Comparison of ENCODE assay signal across 19 mouse cellular contexts in the genomic region with DNA sequence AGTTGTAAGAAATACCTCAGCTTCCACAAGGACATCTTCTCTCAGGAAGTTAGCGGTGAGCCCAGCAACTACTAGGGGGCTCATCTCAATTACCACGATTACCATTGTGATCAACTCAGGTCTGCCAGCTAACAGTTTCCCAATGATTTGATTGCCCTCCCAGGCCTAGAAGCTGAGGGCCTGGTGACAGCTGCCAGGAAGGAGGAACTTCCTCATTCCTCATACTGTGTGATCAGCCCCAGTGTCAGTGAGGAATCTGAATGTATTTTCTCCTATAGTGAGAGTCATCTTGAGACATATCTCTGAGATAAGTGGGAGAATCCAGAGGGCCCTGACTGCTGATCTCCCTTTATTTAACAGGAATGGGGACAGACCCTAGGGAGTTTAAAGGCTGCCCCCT. TPM values are rescaled to one million over a fixed set of nuclear protein-coding genes. Genes with fewer than 3 reads are reported as not detected.
DNase-seq lines count a peak whose midpoint lies in the region; ATAC-seq and TF ChIP-seq lines count a peak whose summit lies in the region.
"Had no signal": no experiment of that assay in that cellular context is flagged by ENCODE, and none has a peak within 500 bp of the region (broad histone marks: within the 10 kb centered on the region; RNA-seq: fewer than 3 reads in every experiment).

No protein-coding gene starts in this region.

- TF ChIP-seq POLR2A in MEL (IDR thresholded peaks at IDR 0.05; ENCODE audit: control insufficient read depth in 1 of 2, insufficient read depth in 1 of 2, low read depth in 1 of 2, low read length in 2 of 2, poor library complexity in 1 of 2), result no peak

- H3K9me3 ChIP-seq in MEL (replicated peaks; ENCODE audit: insufficient read depth, low read length), result no peaks in the 10 kb centered on the region
- H3K9me3 ChIP-seq: embryonic facial prominence, embryonic 13.5 days; forebrain, embryonic 12.5 days; hindbrain, embryonic 15.5 days had no signal

- peak; percentile 29 to 52; a peak in 3 of 4 replicates for TF ChIP-seq EP300 in MEL (IDR thresholded peaks at IDR 0.05; ENCODE audit: low read depth in 1 of 2, low read length in 2 of 2)

- peaks cover 0 to 3% of the 10 kb centered on the region in 2 experiments; a peak in 2 of 4 replicates for H3K36me3 ChIP-seq in MEL (ENCODE audit: control insufficient read depth in 1 of 2, insufficient read depth in 2 of 2, low read length in 2 of 2)
- H3K36me3 ChIP-seq: embryonic facial prominence, embryonic 13.5 days; forebrain, embryonic 12.5 days; hindbrain, embryonic 15.5 days had no signal

- no peaks in the 10 kb centered on the region for H3K27me3 ChIP-seq in MEL (ENCODE audit: control insufficient read depth in 1 of 2, insufficient read depth in 2 of 2, low read length in 2 of 2)
- H3K27me3 ChIP-seq: embryonic facial prominence, embryonic 13.5 days; forebrain, embryonic 12.5 days; hindbrain, embryonic 15.5 days had no signal

- intact Hi-C loops in heart, postnatal 36 days (cut with DNase I), result no loop called here

- H3K27ac ChIP-seq in MEL (ENCODE audit: control insufficient read depth, low read depth, low read length), result no peak overlapping the region
- H3K27ac ChIP-seq: embryonic facial prominence, embryonic 13.5 days; forebrain, embryonic 12.5 days; hindbrain, embryonic 15.5 days had no signal

- peaks cover 2 to 6% of the 10 kb centered on the region in 2 experiments; a peak in 2 of 4 replicates for H3K4me1 ChIP-seq in MEL (ENCODE audit: control insufficient read depth in 1 of 2, insufficient read depth in 2 of 2, low read length in 2 of 2)
- H3K4me1 ChIP-seq: embryonic facial prominence, embryonic 13.5 days; forebrain, embryonic 12.5 days; hindbrain, embryonic 15.5 days had no signal

- peak; percentile 88 for ATAC-seq in granulocyte monocyte progenitor cell, adult 5-6 weeks (replicated peaks; ENCODE audit: poor library complexity, severe bottlenecking)
- ATAC-seq: forebrain, embryonic 16.5 days; intestine, postnatal 0 days had no signal

- no peak; the same call in 1 of the 2 replicates for TF ChIP-seq RAD21 in MEL (IDR thresholded peaks at IDR 0.05; ENCODE audit: low read depth, low read length)

- no peak for TF ChIP-seq CTCF in MEL (IDR thresholded peaks at IDR 0.05 in 2 of 3, conservative IDR thresholded peaks at IDR 0.05 in 1 of 3; ENCODE audit: control insufficient read depth in 1 of 3, insufficient read depth in 1 of 3, low read depth in 2 of 3, low read length in 3 of 3, poor library complexity in 1 of 3, severe bottlenecking in 1 of 3)

- H3K9ac ChIP-seq in MEL (ENCODE audit: control insufficient read depth, low read depth, low read length, poor library complexity, severe bottlenecking), result no peak overlapping the region
- H3K9ac ChIP-seq: embryonic facial prominence, embryonic 13.5 days; forebrain, embryonic 12.5 days; hindbrain, embryonic 15.5 days had no signal

- no peaks in the 10 kb centered on the region for H3K79me2 ChIP-seq in MEL (ENCODE audit: control insufficient read depth, insufficient read depth, low read length, poor library complexity)

- H3K4me3 ChIP-seq in MEL (ENCODE audit: control insufficient read depth in 1 of 2, insufficient read depth in 1 of 2, low read depth in 2 of 2, low read length in 2 of 2), result no peak overlapping the region
- H3K4me3 ChIP-seq: embryonic facial prominence, embryonic 13.5 days; forebrain, embryonic 12.5 days; hindbrain, embryonic 15.5 days had no signal

- DNase-seq in heart, adult 11 months, result peak; percentile 81
- DNase-seq in heart, postnatal 36 days, result no peak
- peak; percentile 20 for DNase-seq in 416B (ENCODE audit: low read depth)
- DNase-seq in MEL (ENCODE audit: low read depth, low spot score), result peak; percentile 66
- no peak for DNase-seq in neural tube, embryonic 10.5 days (ENCODE audit: extremely low spot score, low spot score)
- no peak for DNase-seq in kidney, adult 11 months
- no peak for DNase-seq in thymus, postnatal 10 days (ENCODE audit: low spot score in 2 of 2)
- DNase-seq: adrenal gland, postnatal 10 days; cerebellum, adult 2 months; cerebellum, postnatal 14 days; gastrocnemius, postnatal 10 days; heart, postnatal 10 days had no signal

TF ChIP-seq in MEL, 35 proteins besides CTCF, POLR2A, EP300 and RAD21:
- TF ChIP-seq ELF1 (IDR thresholded peaks at IDR 0.05; ENCODE audit: low read depth, low read length) (peak; percentile 23; the same call in 1 of the 2 replicates), ETS1 (IDR thresholded peaks at IDR 0.05; ENCODE audit: low read depth, low read length) (no peak), ZC3H11A (IDR thresholded peaks at IDR 0.05; ENCODE audit: low read depth, low read length) (no peak), MAX (IDR thresholded peaks at IDR 0.05; ENCODE audit: low read length) (no peak), ZKSCAN1 (IDR thresholded peaks at IDR 0.05; ENCODE audit: low read depth, low read length) (no peak), CHD1 (IDR thresholded peaks at IDR 0.05; ENCODE audit: low read depth, low read length) (no peak)

RNA-seq across cellular contexts. Expression of a gene that starts 37.3 kb away (rescaled TPM):
- under 1 TPM; 0.49 to 0.67 TPM for total RNA-seq in heart, postnatal 36 days (2021)
- 2.1 and 2.2 TPM in 2 replicates for total RNA-seq in MEL (2012; rRNA removed)
- polyA plus RNA-seq in MEL (2012; ENCODE audit: insufficient read depth in 1 of 2, insufficient read length in 2 of 2, low read depth in 1 of 2, low replicate concordance in 2 of 2, missing spikeins in 1 of 2), result 1 to 10 TPM; 1.9 to 2.7 TPM
- 0.80 and 0.92 TPM in 2 replicates for total RNA-seq in granulocyte monocyte progenitor cell, adult 5-6 weeks (2014; fragmentation: Nextera tagmentation)
- total RNA-seq in granulocyte monocyte progenitor cell, adult 5-6 weeks (2017), result 0.90 and 0.93 TPM in 2 replicates

RNA-seq across cellular contexts. Expression of a gene that starts 59.7 kb away (rescaled TPM):
- 1 to 10 TPM; 1.3 to 1.5 TPM for total RNA-seq in heart, postnatal 36 days (2021)
- not detected in 2 replicates for total RNA-seq in MEL (2012; rRNA removed)
- not detected for polyA plus RNA-seq in MEL (2012; ENCODE audit: insufficient read depth in 1 of 2, insufficient read length in 2 of 2, low read depth in 1 of 2, low replicate concordance in 2 of 2, missing spikeins in 1 of 2)
- 0.09 TPM in 1 of 2 replicates, not detected in the other for total RNA-seq in granulocyte monocyte progenitor cell, adult 5-6 weeks (2014; fragmentation: Nextera tagmentation)
- total RNA-seq in granulocyte monocyte progenitor cell, adult 5-6 weeks (2017), result not detected in 2 replicates
- total RNA-seq: hematopoietic stem cell, adult 5-6 weeks had no signal

Comparison
In these comparisons a context has a peak if more than half of its experiments do, and no peak if none do; other contexts are left out.
1. DNase-seq: peak in heart, adult 11 months (single experiment), 416B (single experiment) and MEL (single experiment); none in heart, postnatal 36 days (0 of 2), neural tube, embryonic 10.5 days (single experiment), kidney, adult 11 months (single experiment) and thymus, postnatal 10 days (0 of 2).